Mouse (Mus musculus): ENCODE results near the gene A030003K21Rik.
"Not testable (repeated sequence)": the region's sequence is repeated elsewhere in the genome, so short reads cannot be mapped to it uniquely, and the experiment has no call there.

The A030003K21Rik gene

GRCm38 (mm10) chr1:82943295-82943694, at the start of gene A030003K21Rik:
TSS of gene A030003K21Rik (minus strand) at chr1:82943388.
- not testable (repeated sequence) for DNase-seq

GRCm38 (mm10) chr1:82992093-82992492, 48.9 kb upstream of the A030003K21Rik start:
- DNase-seq: peak; percentile 88

- peak; percentile 11 for DNase-seq
These were observed 48.4 kb upstream of the A030003K21Rik start for GRCm38 (mm10) chr1:82991596-82991995.

- peak; percentile 78 for DNase-seq
These were observed 47.9 kb upstream of the A030003K21Rik start for GRCm38 (mm10) chr1:82991062-82991461.

GRCm38 (mm10) chr1:82987530-82988198, 44.5 kb upstream of the A030003K21Rik start:
- peak; percentile 84 for DNase-seq

- DNase-seq: no peak
These were observed 43.5 kb upstream of the A030003K21Rik start for GRCm38 (mm10) chr1:82986738-82987137.

- no peak for DNase-seq
These were observed 34.7 kb upstream of the A030003K21Rik start for GRCm38 (mm10) chr1:82977840-82978239.

- DNase-seq: peak; percentile 32
These were observed 32.6 kb upstream of the A030003K21Rik start for GRCm38 (mm10) chr1:82975750-82976149.

GRCm38 (mm10) chr1:82974342-82974741, 31.2 kb upstream of the A030003K21Rik start:
- no peak for DNase-seq

- no peak for DNase-seq
These were observed 30.7 kb upstream of the A030003K21Rik start for GRCm38 (mm10) chr1:82973901-82974300.

- DNase-seq: peak; percentile 35
These were observed 30.1 kb upstream of the A030003K21Rik start for GRCm38 (mm10) chr1:82973244-82973643.

GRCm38 (mm10) chr1:82972046-82972445, 28.9 kb upstream of the A030003K21Rik start:
- DNase-seq: peak; percentile 23

- DNase-seq: no peak
These were observed 23.2 kb upstream of the A030003K21Rik start for GRCm38 (mm10) chr1:82966413-82966812.

GRCm38 (mm10) chr1:82959870-82960385, 16.7 kb upstream of the A030003K21Rik start, which contains the start of gene Gm47955:
TSS of gene Gm47955 (plus strand) at chr1:82960286.
- no peak for DNase-seq

GRCm38 (mm10) chr1:82955913-82956312, 12.7 kb upstream of the A030003K21Rik start, which contains the start of gene Gm7544:
TSS of gene Gm7544 (minus strand) at chr1:82956013.
- DNase-seq: not testable (repeated sequence)

GRCm38 (mm10) chr1:82948601-82949000, 5.4 kb upstream of the A030003K21Rik start:
- no peak for DNase-seq

GRCm38 (mm10) chr1:82946029-82946428, 2.8 kb upstream of the A030003K21Rik start:
- not testable (repeated sequence) for DNase-seq

GRCm38 (mm10) chr1:82942505-82942904, 683 bp downstream of the A030003K21Rik start:
- DNase-seq: not testable (repeated sequence)

- DNase-seq: peak; percentile 88
These were observed 4.5 kb downstream of the A030003K21Rik start for GRCm38 (mm10) chr1:82938666-82939065.

- DNase-seq: not testable (repeated sequence)
These were observed 11.9 kb downstream of the A030003K21Rik start, which contains the start of gene Gm6217 for GRCm38 (mm10) chr1:82931326-82931725. TSS of gene Gm6217 (minus strand) at chr1:82931399.

GRCm38 (mm10) chr1:82930558-82930957, 12.6 kb downstream of the A030003K21Rik start:
- DNase-seq: not testable (repeated sequence)

GRCm38 (mm10) chr1:82924650-82925049, 18.5 kb downstream of the A030003K21Rik start, which contains the start of gene A030014E15Rik:
TSS of gene A030014E15Rik (plus strand) at chr1:82924917.
- no peak for DNase-seq

GRCm38 (mm10) chr1:82913434-82913833, 29.8 kb downstream of the A030003K21Rik start:
- not testable (repeated sequence) for DNase-seq

GRCm38 (mm10) chr1:82913025-82913424, 30.2 kb downstream of the A030003K21Rik start, which contains the start of gene A030005L19Rik:
TSS of gene A030005L19Rik (plus strand) at chr1:82913325.
- DNase-seq: peak; percentile 24

Measured in kidney, adult 9 months (tissue).